Mouse (Mus musculus): ENCODE results near the gene Csf2. TPM values are rescaled to one million over a fixed set of nuclear protein-coding genes. Genes with fewer than 3 reads are reported as not detected.
"Not testable (repeated sequence)": the region's sequence is repeated elsewhere in the genome, so short reads cannot be mapped to it uniquely, and the experiment has no call there.

The Csf2 gene
- total RNA-seq (2021): not detected in 2 replicates
- long read RNA-seq: 0 reads

DNA sequence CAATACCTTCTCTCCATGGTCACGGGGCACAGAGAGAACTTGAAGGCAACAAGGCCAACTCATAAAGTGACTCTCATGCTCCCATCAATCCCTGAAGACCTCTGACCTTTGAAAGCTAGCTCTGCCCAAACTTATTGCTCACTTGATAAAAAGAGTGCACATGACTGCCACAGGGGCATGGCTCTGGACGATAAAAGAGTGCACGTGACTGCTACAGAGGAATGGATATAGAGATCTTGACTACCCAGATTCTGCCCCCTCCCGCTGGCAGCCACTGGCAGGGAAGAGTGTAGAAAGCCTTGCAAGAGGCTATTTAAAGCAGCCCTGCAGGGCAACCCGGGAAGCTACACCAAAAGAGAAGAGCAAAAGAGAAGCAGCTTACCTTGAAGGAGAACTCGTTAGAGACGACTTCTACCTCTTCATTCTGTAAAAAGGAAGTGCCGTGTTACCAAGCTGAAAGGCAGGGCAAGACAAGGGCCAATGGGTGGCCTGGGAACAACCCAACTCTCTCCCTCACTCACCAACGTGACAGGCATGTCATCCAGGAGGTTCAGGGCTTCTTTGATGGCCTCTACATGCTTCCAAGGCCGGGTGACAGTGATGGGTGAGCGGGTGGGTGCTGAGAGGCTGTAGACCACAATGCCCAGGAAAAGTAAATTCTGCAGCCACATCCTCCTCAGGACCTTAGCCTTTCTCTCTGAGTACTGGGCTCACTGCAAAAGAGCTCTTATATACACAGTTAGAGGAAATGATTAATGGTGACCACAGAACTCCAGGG is at the start of gene Csf2:
Gene Csf2 (minus strand): TSS at position 728 of the 778 bp plus-strand sequence.
- no peak for DNase-seq

DNA sequence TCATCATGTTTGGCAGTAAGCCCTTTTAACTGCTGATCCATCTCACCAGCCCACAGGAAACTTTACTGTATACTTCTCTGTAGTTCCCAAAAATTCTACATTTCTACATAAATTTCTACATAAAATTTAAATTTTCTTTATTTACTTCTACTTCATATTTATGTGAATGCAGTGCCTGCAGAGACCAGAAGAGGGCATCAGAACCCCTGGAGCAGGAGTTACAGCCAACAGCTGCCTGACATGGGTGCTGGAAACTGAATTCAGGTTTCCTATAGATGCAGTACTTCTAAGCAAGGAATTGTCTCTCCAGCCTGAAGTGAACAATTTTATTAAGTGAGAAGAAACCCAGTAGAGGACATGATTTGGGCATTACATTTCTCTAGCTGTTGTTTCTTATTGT is 49.3 kb upstream of the Csf2 start:
- no peak for DNase-seq

- not testable (repeated sequence) for DNase-seq
Observed at GRCm38 (mm10) chr11:54297471-54297870, 48.0 kb upstream of the Csf2 start.

GRCm38 (mm10) chr11:54296734-54297133 is 47.3 kb upstream of the Csf2 start:
- no peak for DNase-seq

- DNase-seq: no peak
Observed at GRCm38 (mm10) chr11:54295971-54296370, 46.5 kb upstream of the Csf2 start.

GRCm38 (mm10) chr11:54293980-54294807 is 44.7 kb upstream of the Csf2 start:
- DNase-seq: no peak

GRCm38 (mm10) chr11:54292163-54292562 is 42.7 kb upstream of the Csf2 start:
- no peak for DNase-seq

DNA sequence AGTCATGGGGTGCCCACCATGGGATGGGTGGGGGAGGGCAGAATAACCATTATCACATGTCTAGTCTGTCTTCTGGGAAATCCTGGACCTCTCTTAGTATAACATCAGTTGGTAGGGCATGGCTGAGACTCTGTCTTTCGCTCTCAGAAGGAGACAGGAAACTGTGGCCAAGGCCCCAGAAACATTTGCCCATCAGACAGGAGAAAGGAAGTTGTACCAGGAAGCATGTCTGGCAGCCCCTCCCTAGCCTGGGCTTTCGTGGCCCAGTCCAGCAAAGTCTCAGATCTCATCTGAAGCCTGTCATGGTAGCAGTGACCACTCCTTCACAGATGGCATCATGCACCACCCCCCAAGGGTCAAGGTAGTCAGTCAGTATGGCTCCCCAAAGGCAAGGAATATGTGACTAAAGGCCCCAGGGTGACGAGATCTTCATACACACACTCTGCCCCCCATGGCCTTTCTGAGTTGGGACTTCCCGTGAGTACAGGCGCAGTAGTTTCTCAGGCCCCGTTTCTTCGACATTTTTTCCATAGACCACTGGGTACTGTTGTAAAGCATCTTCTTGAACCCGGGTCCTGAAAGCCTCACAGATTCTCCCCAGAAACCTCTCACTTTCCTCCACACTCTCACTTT is 38.5 kb upstream of the Csf2 start:
- DNase-seq: no peak

DNA sequence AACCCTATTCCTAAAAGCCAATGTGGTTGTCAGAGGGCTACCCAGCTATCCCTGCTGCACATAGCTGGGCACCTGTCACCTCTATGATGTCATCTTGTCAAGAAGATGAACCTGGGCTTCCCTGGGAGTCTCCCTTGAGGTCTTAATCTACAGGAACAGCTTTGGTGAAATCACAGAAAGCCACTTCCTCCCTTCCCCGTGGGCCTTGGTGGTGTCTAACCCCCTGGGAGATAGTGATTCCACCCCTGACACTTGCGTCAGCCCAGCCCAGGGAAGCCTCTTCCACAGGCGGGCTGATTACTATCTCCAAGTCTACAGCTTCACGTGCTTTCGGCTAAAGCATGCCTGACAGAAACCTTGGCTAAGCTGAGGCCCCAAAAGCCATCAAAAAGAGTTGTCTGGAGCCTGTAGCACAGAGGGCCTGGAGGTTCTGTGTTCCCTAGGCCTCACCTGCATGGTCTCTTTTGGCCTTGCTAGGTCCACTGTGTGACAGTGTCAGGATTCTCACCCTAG is 22.0 kb upstream of the Csf2 start:
- DNase-seq: no peak

DNA sequence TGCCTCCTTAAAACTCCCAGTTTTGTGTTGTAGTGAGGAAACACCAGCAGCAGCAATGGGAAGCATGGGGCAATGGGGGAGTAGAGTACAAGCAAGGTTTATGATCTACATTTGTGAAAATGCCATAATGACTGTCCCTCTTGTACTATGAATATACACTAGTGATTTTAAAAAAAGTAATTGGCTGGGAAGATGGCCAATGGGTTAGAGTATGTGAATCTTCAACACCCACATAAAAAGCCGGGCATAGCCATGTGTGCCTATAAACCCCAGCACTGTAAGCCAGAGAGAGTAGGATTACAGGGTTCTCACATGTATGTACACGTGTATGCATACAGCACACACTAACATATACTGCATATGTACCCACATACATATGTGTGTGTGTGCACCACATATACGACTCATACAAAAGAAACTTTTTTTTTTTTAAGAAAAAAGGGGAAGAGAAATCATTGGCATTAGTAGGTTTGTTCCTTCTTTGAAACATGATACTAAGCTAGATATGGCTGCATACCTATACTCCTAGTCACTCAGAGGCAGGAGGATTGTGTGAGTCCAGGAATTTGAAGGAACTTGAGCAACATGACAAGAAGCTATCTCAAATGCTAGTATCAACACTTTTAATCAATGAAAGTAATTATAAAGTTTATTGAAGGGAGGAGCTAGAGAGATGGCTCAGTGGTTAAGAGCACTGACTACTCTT is 19.9 kb upstream of the Csf2 start:
- no peak for DNase-seq

DNA sequence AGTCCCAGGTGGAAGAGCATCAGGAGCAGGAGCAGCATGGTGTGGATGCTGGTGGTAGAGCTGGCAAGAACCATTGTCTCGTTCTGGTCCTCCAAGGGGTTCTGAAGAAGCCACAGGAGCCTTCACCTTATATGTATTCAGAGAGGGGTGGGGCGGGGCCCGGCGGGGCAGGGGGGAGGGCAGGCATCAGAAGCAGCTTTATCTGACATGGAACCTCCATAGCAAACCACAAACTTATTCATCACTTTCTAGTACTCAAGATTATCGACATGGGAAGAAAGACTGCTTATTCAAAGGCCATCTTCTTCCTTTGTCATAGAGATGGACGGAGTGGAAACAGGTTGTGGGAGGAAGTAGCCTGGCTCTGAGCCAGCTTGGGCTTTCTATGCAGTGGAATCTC is 17.7 kb upstream of the Csf2 start, which contains the start of gene Il3:
Gene Il3 (minus strand): TSS at position 101 of the 400 bp plus-strand sequence.
- DNase-seq: no peak

GRCm38 (mm10) chr11:54264542-54264941 is 15.1 kb upstream of the Csf2 start:
- peak; percentile 24 for DNase-seq

- DNase-seq: no peak
Observed at GRCm38 (mm10) chr11:54263405-54264031, 14.1 kb upstream of the Csf2 start.

- peak; percentile 78 for DNase-seq
Observed at GRCm38 (mm10) chr11:54256624-54257376, 7.3 kb upstream of the Csf2 start.

DNA sequence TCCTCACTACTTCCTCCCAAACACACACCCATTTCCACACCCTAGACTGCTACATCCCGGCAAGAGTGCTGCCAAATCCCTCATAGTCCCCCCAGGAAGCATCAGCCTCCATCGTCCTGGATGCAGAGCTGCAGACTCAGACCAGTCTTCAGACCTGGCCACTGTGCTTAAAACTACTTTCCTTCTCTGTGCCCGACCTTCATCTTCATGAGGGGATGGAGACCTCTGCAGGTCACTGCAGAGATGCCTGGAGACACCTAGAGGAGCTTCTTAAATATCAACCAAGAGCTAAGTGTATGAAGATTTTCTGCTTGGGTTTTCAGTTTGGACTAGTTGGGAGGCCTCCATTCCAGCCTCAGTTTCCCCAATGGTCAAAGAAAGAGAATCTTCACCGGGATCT is 4.6 kb upstream of the Csf2 start:
- no peak for DNase-seq

- DNase-seq: no peak
Observed at GRCm38 (mm10) chr11:54250575-54250974, 1.1 kb upstream of the Csf2 start.

DNA sequence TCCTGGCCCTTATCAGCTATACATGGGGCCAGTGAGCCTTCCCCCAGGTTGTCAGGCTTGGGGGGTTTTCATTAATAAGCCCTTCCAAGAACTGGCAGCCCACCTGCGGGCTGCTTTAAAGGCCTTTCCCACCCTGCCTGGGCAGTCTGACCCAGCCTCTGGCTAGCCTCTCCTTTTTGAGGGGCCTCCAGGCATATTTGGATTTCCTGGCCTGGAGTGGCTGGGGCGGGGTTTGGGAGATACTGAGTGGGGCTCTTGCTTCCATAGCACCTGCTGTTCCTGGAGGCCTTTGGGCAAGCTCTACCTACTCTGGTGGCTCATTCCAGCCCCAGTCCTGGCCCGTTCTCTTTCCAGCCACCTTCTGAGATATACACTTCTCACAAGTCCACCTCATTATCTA is 281 bp upstream of the Csf2 start:
- DNase-seq: no peak

DNA sequence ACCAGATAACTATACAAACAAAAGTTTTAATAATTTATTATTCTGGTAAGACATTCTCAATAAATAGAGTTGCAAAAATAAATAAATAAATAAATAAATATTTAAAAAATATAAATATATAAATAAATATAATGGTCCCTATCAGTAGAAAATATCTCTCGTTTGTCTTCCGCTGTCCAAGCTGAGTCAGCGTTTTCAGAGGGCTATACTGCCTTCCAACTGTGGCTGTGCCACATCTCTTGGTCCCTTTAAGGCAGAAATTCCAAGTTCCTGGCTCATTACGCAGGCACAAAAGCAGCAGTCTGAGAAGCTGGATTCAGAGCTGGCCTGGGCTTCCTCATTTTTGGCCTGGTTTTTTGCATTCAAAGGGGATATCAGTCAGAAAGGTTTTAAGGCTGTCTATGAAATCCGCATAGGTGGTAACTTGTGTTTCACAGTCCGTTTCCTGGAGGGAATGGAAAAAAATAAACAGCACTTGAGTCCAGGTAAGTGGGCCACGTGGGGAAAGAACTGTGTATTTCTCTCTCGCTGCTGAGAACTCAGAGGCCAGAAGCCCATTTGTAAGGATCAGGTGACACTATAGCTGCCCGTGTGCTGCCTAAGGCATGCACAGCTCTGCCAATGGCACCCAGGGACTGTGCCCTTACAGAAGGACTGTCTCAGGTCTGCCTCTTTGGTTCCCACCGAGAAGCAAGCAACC is 2.1 kb downstream of the Csf2 start:
- DNase-seq: no peak

DNA sequence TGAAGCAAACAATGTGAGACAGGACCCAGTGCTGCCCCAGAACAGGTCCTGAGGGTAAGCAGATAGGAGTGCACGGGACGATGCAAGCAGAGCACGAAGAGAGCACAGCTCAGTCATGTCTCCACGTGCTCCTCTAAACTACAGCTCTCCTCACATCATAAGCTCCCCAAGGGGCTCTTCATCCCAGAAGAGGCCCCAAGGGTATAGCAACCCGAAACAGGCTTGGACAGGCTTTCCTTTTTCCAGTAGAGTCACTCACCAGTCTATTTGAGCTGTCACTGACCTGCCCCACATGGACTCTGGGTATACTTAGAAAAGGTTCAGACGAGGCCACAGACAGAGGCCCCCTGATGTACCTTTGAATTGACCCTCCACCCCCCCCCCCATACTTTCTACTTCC is 5.0 kb downstream of the Csf2 start:
- DNase-seq: no peak

- no peak for DNase-seq
Observed at GRCm38 (mm10) chr11:54242494-54242893, 7.0 kb downstream of the Csf2 start.
